Mouse (Mus musculus) ES-Bruce4 (cell line): Measurements from ENCODE around the gene Rbm14.

ENCODE experiments used
- CTCF ChIP-seq: IDR thresholded peaks from one replicate; pipeline ENCODE4 v1.8.1; 2011; ENCODE audit warnings: low read depth, low read length
- EP300 ChIP-seq: IDR thresholded peaks from 2 replicates; pipeline ENCODE4 v1.6.1; 2011; ENCODE audit warnings: low read depth, low read length; ENCODE audit not compliant: insufficient read depth
- POLR2A ChIP-seq: IDR thresholded peaks from one replicate; pipeline ENCODE4 v1.8.1; 2011; ENCODE audit warnings: low read length; ENCODE audit not compliant: insufficient read depth

GRCm38 (mm10) chr19:4855951-4856350 is 44.5 kb upstream of the Rbm14 start:
- TF ChIP-seq POLR2A (no peak), CTCF (no peak), EP300 (no peak)
